Mouse (Mus musculus) heart, postnatal 0 days (tissue): ENCODE results near the gene N6amt1. TPM values are rescaled to one million over a fixed set of nuclear protein-coding genes. Genes with fewer than 3 reads are reported as not detected.

Experiments used
- ATAC-seq: fragments of 200-750 bp; cut with Nextera tagmentation; 2 replicates; pipeline ENCODE4 v1.8.0; 2017; ENCODE audit warnings: low read depth, moderate number of reproducible peaks, moderate library complexity; ENCODE audit not compliant: insufficient read depth
- DNase-seq: peaks from one replicate; pipeline ENCODE4 v3.0.0-alpha.2; 2016; ENCODE audit warnings: low spot score
- H3K27ac ChIP-seq: fragments of 300-500 bp; sonication (generic); 2 replicates; pipeline ENCODE4 v1.5.1; 2014; ENCODE audit warnings: low read depth, mild to moderate bottlenecking
- H3K27me3 ChIP-seq: fragments of 300-500 bp; sonication (generic); 2 replicates; pipeline ENCODE4 v1.6.1; 2014; ENCODE audit warnings: low read length, mixed read lengths; ENCODE audit not compliant: control insufficient read depth, insufficient read depth
- H3K36me3 ChIP-seq: fragments of 300-500 bp; sonication (generic); replicated peaks from 2 replicates; pipeline ENCODE4 v1.6.1; 2014; ENCODE audit warnings: low read length, mixed read lengths; ENCODE audit not compliant: control insufficient read depth, insufficient read depth
- H3K4me1 ChIP-seq: fragments of 300-500 bp; sonication (generic); 2 replicates; pipeline ENCODE4 v1.6.1; 2014; ENCODE audit warnings: antibody characterized with exemption; ENCODE audit not compliant: control insufficient read depth, insufficient read depth
- H3K4me2 ChIP-seq: fragments of 300-500 bp; sonication (generic); 2 replicates; pipeline ENCODE4 v1.6.1; 2014; ENCODE audit warnings: low read depth, mild to moderate bottlenecking, low read length, moderate library complexity
- H3K4me3 ChIP-seq: fragments of 300-500 bp; sonication (generic); 2 replicates; pipeline ENCODE4 v1.5.1; 2014; ENCODE audit warnings: low read depth, low read length
- H3K9ac ChIP-seq: fragments of 300-500 bp; sonication (generic); replicated peaks from 2 replicates; pipeline ENCODE4 v1.6.1; 2014; ENCODE audit warnings: low read depth, low read length, mixed read lengths
- H3K9me3 ChIP-seq: fragments of 300-500 bp; sonication (generic); replicated peaks from 2 replicates; pipeline ENCODE4 v1.6.1; 2016; ENCODE audit warnings: low read length; ENCODE audit not compliant: control insufficient read depth
- CTCF ChIP-seq: IDR thresholded peaks from 2 replicates; pipeline ENCODE4 v1.5.1; 2016; ENCODE audit warnings: antibody characterized with exemption, control low read depth, low read depth
- EP300 ChIP-seq: IDR thresholded peaks from 2 replicates; pipeline ENCODE4 v1.6.1; 2016; ENCODE audit warnings: antibody characterized with exemption, low read depth
- WGBS: fragments of 180-500 bp; shearing (Covaris S2); extraction: QIAGEN DNeasy Blood & Tissue Kit; methylation state at CpG from one replicate; pipeline ENCODE4 v1.1.7; 2014; 5-methylcytosine and 5-hydroxymethylcytosine counted together
- polyA plus RNA-seq: library from polyadenylated mRNA; unstranded; fragments of >200 nt; fragmentation: Nextera tagmentation; extraction: Ambion mirVana; gene quantifications from 2 replicates; pipeline ENCODE4 v1.2.1, GENCODE M21; 2015
- total RNA-seq: library from RNA; depleted of rRNA; stranded (reverse); fragments of >200 nt; gene quantifications from 2 replicates; pipeline ENCODE4 v1.2.3, GENCODE M21; 2014; ENCODE audit warnings: low replicate concordance

N6amt1 gene
- total and polyA plus RNA-seq, 2 experiments from 2014 or later, result 13.9 to 40.4 TPM

DNA sequence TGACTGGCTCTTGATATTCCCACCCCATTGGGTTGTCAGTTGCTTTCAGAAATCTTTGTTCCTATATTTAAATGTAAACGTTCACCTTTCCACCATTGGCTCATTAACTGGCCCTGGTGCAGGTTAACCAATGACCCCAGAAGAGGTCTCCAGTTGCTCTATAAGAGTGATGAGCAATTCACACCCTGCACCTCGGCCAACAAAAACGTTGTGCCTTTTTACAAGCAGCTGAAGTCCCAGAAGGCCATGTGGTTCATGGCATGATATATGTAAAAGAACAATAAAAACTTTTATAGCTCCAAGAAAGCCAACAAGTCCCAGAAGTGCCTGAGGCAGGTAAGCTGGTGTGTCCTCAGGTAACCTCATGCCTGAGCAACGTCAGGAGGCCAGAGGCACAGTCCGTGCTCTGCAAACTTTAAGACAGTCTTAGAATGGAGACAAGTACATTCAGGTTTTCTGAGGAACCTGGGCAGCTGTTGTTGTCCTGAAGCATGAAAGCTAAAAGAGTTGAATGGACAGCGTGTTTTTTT, 12.9 kb upstream of the N6amt1 start:
- ATAC-seq (no peak), DNase-seq (no peak)
- H3K36me3 ChIP-seq, result no peaks in the 10 kb centered on the region
- no peak overlapping the region for H3K4me2 ChIP-seq
- H3K4me3 ChIP-seq, result no peak overlapping the region
- no peak overlapping the region for H3K9ac ChIP-seq
- 76% methylated on average over 6 of the region's 6 CpGs for WGBS
- no peaks in the 10 kb centered on the region for H3K9me3 ChIP-seq
- no peaks in the 10 kb centered on the region for H3K27me3 ChIP-seq
- H3K4me1 ChIP-seq, result no peaks in the 10 kb centered on the region
- no peak overlapping the region for H3K27ac ChIP-seq
- no peak for TF ChIP-seq CTCF
- no peak for TF ChIP-seq EP300

DNA sequence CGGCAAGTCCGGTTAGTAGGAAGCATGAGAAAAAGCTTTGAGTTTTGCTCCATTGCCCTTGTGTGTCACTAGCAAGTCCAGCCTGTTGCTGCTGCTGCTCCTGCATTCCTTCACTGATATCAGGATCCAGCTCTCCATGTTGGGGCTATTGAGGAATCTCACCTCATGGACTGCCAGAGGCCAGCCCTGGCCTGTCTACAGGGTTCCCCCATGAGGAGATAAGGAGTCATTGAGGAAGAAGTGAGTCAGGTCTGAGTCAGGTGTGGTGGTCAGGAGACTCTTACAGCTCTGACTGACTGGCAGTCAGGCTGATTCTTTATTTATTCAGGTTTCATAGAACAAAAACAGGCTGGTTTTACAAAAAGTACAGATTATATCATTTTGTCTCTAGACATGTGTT, 5.9 kb upstream of the N6amt1 start:
- ATAC-seq, result peak; percentile 96
- DNase-seq, result peak; percentile 88

GRCm38 (mm10) chr16:87351386-87352105, 2.4 kb upstream of the N6amt1 start:
- ATAC-seq, result no peak
- Histone ChIP-seq H3K36me3 (peaks cover 5% of the 10 kb centered on the region), H3K4me3 (no peak overlapping the region), H3K9me3 (no peaks in the 10 kb centered on the region), H3K4me1 (peaks cover 8% of the 10 kb centered on the region; the same call in 1 of the 2 replicates), H3K4me2 (no peak overlapping the region), H3K27me3 (no peaks in the 10 kb centered on the region), H3K27ac (no peak overlapping the region), H3K9ac (no peak overlapping the region)
- WGBS, result 68% methylated on average over 5 of the region's 5 CpGs
- TF ChIP-seq EP300, result no peak
- TF ChIP-seq CTCF, result no peak
- DNase-seq, result no peak

More for the DNA sequence above, 5.9 kb upstream of the N6amt1 start:
- WGBS, result 48% methylated on average over 2 of the region's 2 CpGs
- peak; percentile 33; the same call in 1 of the 2 replicates for TF ChIP-seq CTCF
- peak; percentile 93 for TF ChIP-seq EP300
- Histone ChIP-seq H3K4me1 (peaks cover 4% of the 10 kb centered on the region; the same call in 1 of the 2 replicates), H3K9ac (no peak overlapping the region), H3K9me3 (no peaks in the 10 kb centered on the region), H3K27ac (peak overlapping the region; percentile 79), H3K4me2 (no peak overlapping the region), H3K4me3 (no peak overlapping the region), H3K36me3 (no peaks in the 10 kb centered on the region), H3K27me3 (no peaks in the 10 kb centered on the region)

- TF ChIP-seq CTCF (no peak), EP300 (no peak)
- H3K4me1 ChIP-seq, result 0 out of 2 replicates have a peak, but pooled peaks cover 4% of the 10 kb centered on the region
- H3K9ac ChIP-seq, result no peak overlapping the region
- peak overlapping the region; percentile 52; the same call in 1 of the 2 replicates for H3K4me2 ChIP-seq
- H3K27me3 ChIP-seq, result no peaks in the 10 kb centered on the region
- no peak for ATAC-seq
- peaks cover 21% of the 10 kb centered on the region for H3K36me3 ChIP-seq
- H3K4me3 ChIP-seq, result peak overlapping the region; percentile 78
- H3K27ac ChIP-seq, result peak overlapping the region; percentile 98; the same call in 1 of the 2 replicates
- DNase-seq, result no peak
- H3K9me3 ChIP-seq, result no peaks in the 10 kb centered on the region
- WGBS, result 100% methylated on average over 1 of the region's 1 CpGs
These were observed 380 bp upstream of the N6amt1 start for GRCm38 (mm10) chr16:87353605-87354004.

GRCm38 (mm10) chr16:87354748-87355147, 763 bp downstream of the N6amt1 start:
- Histone ChIP-seq H3K4me1 (0 out of 2 replicates have a peak, but pooled peaks cover 4% of the 10 kb centered on the region), H3K36me3 (peaks cover 31% of the 10 kb centered on the region), H3K4me3 (peak overlapping the region; percentile 78), H3K27me3 (no peaks in the 10 kb centered on the region), H3K27ac (peak overlapping the region; percentile 98), H3K9ac (no peak overlapping the region), H3K4me2 (peak overlapping the region; percentile 52), H3K9me3 (no peaks in the 10 kb centered on the region)
- TF ChIP-seq EP300, result no peak
- no peak for TF ChIP-seq CTCF
- ATAC-seq, result no peak
- 79% methylated on average over 7 of the region's 7 CpGs for WGBS
- DNase-seq, result no peak
